Mouse (Mus musculus): ENCODE data around the gene Gm8909.
A peak's percentile ranks its signal among the peaks of the same experiment; 100 is the strongest.
"Not testable (repeated sequence)": the region's sequence is repeated elsewhere in the genome, so short reads cannot be mapped to it uniquely, and the experiment has no call there.

Gene Gm8909

GRCm38 (mm10) chr17:36161129-36162051 is 6.9 kb downstream of the Gm8909 start:
- DNase-seq (ENCODE audit: inconsistent ontology term) = no peak

DNA sequence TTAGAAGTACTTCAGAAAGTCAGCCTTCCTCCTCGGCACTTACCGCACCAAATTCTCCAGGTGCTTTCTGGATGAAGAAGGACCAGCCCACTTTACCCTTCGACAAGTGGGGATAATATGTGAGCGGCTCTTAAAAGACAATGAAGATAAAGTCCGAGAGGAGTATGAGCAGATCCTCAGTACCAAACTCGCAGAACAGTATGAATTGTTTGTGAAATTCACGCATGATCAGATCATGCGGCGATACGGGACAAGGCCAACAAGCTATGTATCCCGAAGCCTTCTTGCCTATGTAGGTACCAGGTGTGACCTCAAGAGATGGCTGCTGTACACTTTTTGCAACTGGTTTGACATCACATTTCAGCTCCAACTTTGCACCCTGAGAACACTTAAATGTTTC is 10.1 kb downstream of the Gm8909 start:
- DNase-seq (ENCODE audit: inconsistent ontology term) = not testable (repeated sequence)

- DNase-seq (ENCODE audit: inconsistent ontology term) = peak; percentile 34
Observed at GRCm38 (mm10) chr17:36157782-36158181, 10.6 kb downstream of the Gm8909 start.

- no peak for DNase-seq (ENCODE audit: inconsistent ontology term)
Observed at GRCm38 (mm10) chr17:36154271-36155149, 13.8 kb downstream of the Gm8909 start.

DNA sequence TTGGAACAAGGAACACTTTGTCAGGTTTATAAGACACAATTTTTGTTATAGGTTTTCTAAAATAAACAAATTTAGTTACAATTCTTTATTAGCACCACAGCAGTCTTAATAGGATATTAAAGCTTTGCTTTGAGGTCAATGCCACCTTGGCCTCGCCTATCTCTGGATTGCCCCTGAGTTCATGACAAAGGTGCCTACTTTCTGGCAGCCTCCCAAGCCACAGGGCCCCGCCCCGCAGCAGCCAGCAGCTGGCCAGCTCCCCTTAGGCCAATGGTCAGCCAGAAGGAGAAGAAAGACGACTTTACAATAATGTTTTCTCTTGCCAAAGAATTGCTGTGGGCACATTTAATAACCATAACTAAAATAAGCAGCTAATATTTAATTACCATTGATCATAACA is 17.1 kb downstream of the Gm8909 start:
- not testable (repeated sequence) for DNase-seq (ENCODE audit: inconsistent ontology term)

GRCm38 (mm10) chr17:36148468-36148867 is 19.9 kb downstream of the Gm8909 start:
- not testable (repeated sequence) for DNase-seq (ENCODE audit: inconsistent ontology term)

DNA sequence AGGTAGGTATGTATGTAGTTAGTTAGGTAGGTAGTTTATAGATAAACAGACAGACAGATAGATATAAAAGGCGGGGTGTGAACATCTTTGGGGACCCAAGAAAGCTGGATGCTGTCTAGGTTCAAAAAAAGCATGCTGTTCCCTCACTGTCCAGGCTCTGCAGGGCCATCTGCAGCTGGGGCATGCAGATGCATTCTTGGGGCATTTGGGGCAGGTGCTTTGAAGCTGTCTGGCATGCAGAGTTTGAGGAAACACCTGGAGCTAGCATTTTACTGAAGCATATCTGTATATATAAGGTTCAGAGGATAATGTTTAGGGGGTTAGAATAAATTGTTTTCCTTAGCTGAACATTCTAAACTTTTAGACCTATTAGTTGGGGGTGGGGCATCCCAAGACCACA is 21.4 kb downstream of the Gm8909 start:
- not testable (repeated sequence) for DNase-seq (ENCODE audit: inconsistent ontology term)

- DNase-seq (ENCODE audit: inconsistent ontology term) = not testable (repeated sequence)
Observed at GRCm38 (mm10) chr17:36145861-36146156, 22.5 kb downstream of the Gm8909 start.

DNA sequence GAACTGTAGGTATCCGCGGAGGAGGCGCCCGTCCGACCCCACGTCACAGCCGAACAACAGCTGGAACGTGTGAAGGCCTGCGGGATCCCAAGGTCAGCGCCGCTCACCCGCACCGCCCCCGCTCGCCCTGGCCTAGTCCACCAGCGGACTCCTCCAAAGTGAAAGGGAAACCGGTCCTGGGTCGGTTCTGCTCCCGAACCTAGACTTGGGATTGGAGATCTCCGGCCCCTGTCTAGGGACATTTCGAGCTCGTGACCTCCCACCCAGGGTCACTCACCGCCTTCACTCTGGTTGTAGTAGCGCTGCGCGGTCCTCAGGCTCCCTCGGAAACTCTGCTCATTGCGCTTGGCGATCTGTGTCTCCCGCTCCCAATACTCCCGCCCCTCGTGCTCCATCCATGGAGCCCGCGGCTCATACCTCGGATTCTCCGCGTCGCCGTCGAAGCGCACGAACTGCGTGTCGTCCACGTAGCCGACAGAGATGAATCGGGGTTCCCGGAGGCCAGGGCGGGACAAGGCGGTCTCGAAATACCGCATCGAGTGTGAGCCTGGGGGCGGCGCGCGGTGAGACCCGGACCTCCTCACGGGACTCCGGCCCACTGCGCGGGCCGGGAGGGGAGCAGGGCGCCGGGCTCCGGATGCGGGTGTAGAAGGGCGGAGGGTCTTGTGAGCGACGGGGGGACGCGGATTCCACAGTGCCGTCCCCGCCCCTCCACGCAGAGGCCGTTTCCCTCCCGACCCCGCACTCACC is 23.1 kb downstream of the Gm8909 start:
- peak; percentile 65 for DNase-seq (ENCODE audit: inconsistent ontology term)

- not testable (repeated sequence) for DNase-seq (ENCODE audit: inconsistent ontology term)
Observed at GRCm38 (mm10) chr17:36136299-36136848, 32.0 kb downstream of the Gm8909 start.

DNA sequence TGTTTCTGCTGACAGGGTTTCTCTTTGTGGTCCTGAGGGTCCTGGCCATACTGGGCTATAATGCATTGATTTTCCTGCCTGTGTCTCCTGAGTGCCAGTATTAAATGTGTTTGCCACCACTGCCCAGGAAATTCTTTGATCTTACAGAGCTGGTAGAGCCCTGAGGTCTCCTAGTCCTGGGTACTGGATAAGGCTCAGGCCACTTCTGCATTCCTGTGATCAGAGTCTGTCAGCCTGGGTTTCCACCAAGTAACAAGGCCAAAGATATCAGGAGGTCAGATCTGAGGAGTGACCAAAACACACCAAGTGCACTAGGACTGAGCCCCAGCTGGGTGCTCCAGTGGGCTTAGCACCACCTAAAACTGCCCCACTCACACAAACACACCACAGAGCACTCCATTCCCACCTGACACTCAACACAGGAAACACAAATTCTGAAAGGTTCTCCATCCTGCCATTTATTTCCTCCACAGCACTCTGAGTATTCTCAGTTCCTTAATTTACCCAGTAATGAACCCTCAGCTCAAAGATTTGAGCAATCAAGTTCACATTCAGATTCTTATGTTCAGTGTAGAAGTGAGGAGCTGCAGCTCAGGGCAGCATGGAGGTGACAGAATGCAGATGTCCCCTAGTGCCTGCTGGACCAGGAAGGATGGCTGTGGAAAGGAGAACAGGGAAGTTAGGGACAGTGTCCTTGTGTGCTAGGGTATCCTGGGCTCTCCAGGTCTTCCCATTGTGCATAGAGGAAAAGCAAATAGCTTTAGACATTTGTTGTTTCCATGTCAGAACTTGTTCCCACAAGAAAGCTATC is 32.7 kb downstream of the Gm8909 start:
- not testable (repeated sequence) for DNase-seq (ENCODE audit: inconsistent ontology term)

DNA sequence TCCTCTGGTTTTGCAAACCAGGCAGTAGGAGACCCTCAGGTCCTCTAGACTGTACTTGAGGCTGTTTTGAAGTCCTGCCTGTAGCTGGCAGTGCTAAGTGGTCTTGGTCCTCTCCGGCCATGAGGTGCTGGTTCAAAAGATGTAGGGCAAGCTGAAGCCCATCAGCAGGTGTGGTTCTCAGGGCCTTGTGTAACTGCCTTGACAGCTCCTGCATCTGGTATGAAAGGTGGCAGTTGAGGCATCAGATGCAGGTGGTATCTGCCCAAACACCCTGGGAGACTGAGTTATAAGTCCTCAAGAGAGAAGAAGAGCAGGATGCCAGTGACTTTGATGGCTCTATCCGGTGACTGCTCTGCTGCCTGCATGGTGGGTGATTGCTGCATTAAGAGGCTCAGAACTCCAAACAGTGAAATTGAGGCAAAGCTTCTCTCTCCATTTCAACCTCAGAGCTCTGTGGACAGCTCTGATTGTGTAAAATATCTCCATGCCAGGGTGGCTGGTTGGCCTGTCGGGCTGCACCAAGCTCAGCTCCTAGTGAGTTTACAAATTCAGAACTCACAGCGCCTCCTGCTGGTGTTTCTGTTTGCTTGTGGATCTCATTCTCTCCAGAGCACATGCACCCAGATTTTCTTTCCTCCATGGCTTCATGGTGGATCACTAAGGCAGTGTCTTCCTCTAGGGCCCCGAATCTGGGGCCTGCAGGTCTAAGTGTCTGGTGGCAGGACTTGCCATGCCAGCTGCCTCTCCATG is 36.6 kb downstream of the Gm8909 start:
- no peak for DNase-seq (ENCODE audit: inconsistent ontology term)

DNA sequence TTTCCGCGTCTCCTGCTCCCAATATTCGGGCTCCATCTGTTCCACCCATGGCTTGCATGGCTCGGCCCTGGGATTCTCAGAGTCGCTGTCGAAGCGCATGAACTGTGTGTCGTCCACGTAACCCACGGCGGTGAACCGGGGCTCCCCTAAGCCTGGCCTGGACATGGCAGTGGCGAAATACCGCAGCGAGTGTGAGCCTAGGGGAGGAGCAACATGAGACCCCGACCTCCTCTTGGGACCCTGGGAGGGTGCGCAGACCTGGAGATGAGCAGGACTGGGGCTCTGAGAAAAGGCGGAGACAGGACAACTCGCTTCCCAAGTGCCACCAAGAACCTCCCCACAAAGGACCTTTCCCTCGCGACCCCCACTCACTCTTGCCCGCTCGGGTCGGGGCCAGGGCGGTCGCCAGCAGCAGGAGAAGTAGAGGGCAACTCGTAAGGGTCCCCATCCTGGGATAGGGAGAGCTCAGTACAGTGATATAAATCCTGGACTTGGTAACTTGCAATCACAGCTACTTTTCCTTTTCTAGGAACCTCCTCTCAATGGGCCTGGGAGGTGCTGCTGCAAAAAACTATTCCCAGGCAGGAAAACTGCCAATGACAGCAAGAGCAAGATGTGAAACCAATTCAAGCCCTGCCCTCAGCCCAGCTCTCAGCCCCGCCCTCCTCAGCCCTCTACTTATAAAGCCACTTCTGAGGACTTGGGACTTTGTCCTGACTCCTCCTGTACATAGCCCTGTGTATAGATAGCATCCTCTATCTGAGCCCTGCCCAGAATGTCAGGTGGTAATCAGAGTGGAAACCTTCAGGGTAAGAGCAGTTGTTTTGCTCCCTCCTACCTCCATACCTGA is 39.1 kb downstream of the Gm8909 start, which contains the start of gene Gm7030:
TSS of gene Gm7030 (minus strand) at position 458 of the 850 bp plus-strand sequence.
- DNase-seq (ENCODE audit: inconsistent ontology term) = not testable (repeated sequence)

DNA sequence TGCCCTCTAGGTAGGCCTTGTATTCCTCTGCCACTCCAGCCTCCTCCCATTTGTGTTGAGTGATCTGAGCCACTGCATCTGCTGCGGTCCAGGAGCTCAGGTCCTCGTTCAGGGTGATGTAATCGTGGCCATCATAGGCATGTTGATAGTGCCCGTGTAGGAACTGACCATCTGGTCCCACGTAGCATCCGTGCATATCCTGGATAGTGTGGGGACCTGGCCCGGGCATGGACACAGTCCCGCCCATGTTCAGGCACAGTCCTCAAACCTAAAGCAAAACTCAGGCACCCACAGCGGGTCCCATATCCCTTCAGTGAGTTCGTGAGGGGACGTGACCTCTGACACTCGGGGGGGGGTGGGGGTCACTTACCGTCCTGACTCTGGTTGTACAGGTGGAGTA is 39.8 kb downstream of the Gm8909 start:
- DNase-seq (ENCODE audit: inconsistent ontology term) = not testable (repeated sequence)

GRCm38 (mm10) chr17:36124111-36124510 is 44.2 kb downstream of the Gm8909 start:
- DNase-seq (ENCODE audit: inconsistent ontology term) = not testable (repeated sequence)

DNA sequence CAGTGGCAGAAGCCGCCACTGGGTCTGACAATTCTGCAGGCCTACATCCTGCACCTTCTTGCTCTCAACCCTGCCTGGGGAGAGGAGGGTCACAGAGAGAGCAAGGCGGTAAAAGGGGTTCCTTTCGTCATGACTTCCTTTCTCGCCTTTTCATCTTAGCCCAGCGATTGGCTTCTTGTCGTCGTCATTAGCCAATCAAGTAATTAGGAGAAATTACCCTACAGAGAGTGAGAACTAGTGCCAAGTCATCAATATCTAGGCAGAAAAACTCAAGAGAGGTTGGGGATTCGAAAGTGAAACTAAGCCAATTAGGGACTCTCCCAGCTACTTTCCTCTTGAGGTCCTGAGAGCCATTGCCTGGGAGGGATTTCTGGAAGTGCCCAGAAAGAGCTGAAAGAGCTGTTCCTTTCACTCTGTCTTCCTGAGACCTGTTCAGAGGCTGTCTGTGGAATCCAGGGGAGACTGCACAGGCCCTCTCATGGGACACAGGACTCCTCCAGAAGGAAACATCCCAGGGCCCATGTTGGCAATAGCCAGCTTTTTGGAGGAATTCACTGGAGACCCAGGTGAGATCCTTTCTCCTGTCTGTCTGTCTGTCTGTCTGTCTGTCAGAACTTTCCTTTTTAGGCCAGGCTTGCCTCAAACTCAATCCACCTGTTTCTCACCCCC is 46.9 kb downstream of the Gm8909 start, which contains the start of gene Gm19684:
TSS of gene Gm19684 (plus strand) at position 327 of the 669 bp plus-strand sequence.
- peak; percentile 89 for DNase-seq (ENCODE audit: inconsistent ontology term)

DNA sequence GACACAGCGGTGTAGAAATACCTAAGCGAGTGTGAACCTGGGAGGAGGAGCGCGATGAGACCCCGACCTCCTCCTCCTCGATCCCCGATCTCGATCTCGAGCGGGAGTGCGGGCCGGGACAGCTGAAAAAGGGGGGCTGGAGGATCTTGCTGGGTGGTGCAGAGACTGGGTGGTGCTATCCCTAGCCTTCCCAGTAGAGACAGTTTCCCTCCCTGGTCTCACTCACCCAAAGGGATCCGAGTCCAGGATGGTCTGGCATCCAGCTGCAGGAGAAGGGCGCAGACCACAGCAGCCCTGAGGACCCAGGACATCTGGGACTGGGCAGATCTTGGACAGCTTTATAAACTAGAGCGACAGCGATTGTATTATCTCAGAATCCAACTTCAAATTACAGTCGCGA is 47.5 kb downstream of the Gm8909 start:
- not testable (repeated sequence) for DNase-seq (ENCODE audit: inconsistent ontology term)

- not testable (repeated sequence) for DNase-seq (ENCODE audit: inconsistent ontology term)
Observed at GRCm38 (mm10) chr17:36116545-36116944, 51.8 kb downstream of the Gm8909 start.
